Mouse (Mus musculus) embryonic facial prominence, embryonic 12.5 days (tissue): Measurements from ENCODE around the gene Cttnbp2nl. TPM values are rescaled to one million over a fixed set of nuclear protein-coding genes. Genes with fewer than 3 reads are reported as not detected.

ENCODE experiments used
- ATAC-seq: fragments of 200-750 bp; cut with Nextera tagmentation; 2 replicates; pipeline ENCODE4 v1.8.0; 2017; ENCODE audit not compliant: insufficient number of reproducible peaks, insufficient read depth, low FRiP score, low TSS enrichment
- H3K27ac ChIP-seq: fragments of 300-500 bp; sonication (generic); 2 replicates; pipeline ENCODE4 v1.5.1; 2016; ENCODE audit warnings: mild to moderate bottlenecking
- H3K27me3 ChIP-seq: fragments of 300-500 bp; sonication (generic); 2 replicates; pipeline ENCODE4 v1.6.1; 2016; ENCODE audit warnings: mild to moderate bottlenecking, moderate library complexity
- H3K36me3 ChIP-seq: fragments of 300-500 bp; sonication (generic); 2 replicates; pipeline ENCODE4 v1.6.1; 2016; ENCODE audit warnings: mild to moderate bottlenecking
- H3K4me1 ChIP-seq: fragments of 300-500 bp; sonication (generic); 2 replicates; pipeline ENCODE4 v1.6.1; 2016
- H3K4me2 ChIP-seq: fragments of 300-500 bp; sonication (generic); replicated peaks from 2 replicates; pipeline ENCODE4 v1.6.1; 2016; ENCODE audit warnings: mild to moderate bottlenecking, moderate library complexity
- H3K4me3 ChIP-seq: fragments of 300-500 bp; sonication (generic); 2 replicates; pipeline ENCODE4 v1.5.1; 2016; ENCODE audit warnings: mild to moderate bottlenecking
- H3K9ac ChIP-seq: fragments of 300-500 bp; sonication (generic); 2 replicates; pipeline ENCODE4 v1.6.1; 2016; ENCODE audit warnings: mild to moderate bottlenecking, moderate library complexity
- H3K9me3 ChIP-seq: fragments of 300-500 bp; sonication (generic); 2 replicates; pipeline ENCODE4 v1.6.1; 2016; ENCODE audit warnings: mild to moderate bottlenecking, moderate library complexity
- WGBS: fragments of 180-500 bp; shearing (Covaris S2); methylation state at CpG from one replicate; pipeline ENCODE4 v1.1.7; 2016; 5-methylcytosine and 5-hydroxymethylcytosine counted together
- polyA plus RNA-seq: library from polyadenylated mRNA; unstranded; fragments of >200 nt; fragmentation: Nextera tagmentation; extraction: Ambion mirVana; gene quantifications from 2 replicates; pipeline ENCODE4 v1.2.1, GENCODE M21; 2016

Cttnbp2nl gene
- polyA plus RNA-seq, 1 experiment from 2014 or later: 49.9 TPM

- Histone ChIP-seq H3K4me2 (peak overlapping the region; percentile 59), H3K27ac (no peak overlapping the region), H3K4me3 (peak overlapping the region; percentile 48), H3K9me3 (no peaks in the 10 kb centered on the region), H3K4me1 (peaks cover 33% of the 10 kb centered on the region), H3K27me3 (peaks cover 58% of the 10 kb centered on the region), H3K36me3 (no peaks in the 10 kb centered on the region), H3K9ac (peak overlapping the region; percentile 39; the same call in 1 of the 2 replicates)
- ATAC-seq: peak; percentile 49
- WGBS: under 1% methylated on average over 30 of the region's 31 CpGs
Observed at GRCm38 (mm10) chr3:104962141-104962611, 90.8 kb downstream of the Cttnbp2nl start.

DNA sequence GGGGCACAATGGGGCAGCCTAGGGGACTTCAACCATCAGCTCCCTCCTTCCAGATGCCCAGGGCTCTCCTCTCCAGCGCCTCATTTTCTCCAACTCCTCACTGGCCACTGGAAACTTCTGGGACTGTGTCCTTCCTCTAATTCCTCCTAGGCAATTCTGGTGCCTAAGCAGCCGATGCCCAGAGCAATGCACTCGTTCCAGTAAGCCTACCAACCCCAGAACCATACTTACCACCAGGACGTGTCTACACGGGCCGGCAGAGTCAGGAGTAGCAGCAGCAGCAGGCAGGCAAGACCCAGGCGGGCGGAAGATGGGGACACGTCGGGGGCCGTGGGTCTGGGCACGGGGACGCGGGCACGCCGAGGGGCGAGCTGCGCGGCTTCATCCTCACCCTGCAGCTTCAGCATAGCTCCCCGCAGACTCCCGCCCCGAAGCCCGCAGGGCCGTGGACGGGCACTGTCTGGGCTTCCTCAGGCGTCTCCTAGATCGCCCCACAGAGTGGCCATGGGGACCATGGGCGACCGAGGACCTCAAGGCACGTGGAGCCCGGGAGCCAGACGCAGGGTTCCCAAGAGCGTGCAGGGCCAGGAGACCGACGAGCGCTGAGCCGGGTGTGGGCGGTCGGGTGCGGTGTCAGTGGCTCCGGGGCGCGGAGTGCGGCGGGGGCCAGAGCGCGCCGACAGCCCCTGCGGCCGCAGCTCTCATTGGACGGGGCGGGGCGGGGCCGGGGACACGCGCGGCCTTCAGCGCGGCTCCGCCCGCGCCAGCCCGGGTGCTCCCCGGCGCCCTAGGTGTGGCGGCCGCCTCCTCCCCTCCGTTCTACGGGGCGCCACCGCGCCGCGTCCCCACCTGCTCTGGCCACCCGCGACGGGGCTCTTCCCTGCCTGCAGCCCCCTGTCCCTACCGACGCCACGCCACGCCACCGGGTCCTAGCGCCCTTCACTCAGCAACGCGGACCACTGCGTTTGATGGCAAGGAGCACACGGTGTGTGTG, 91.6 kb downstream of the Cttnbp2nl start, which contains the start of gene Wnt2b:
TSS of gene Wnt2b (minus strand) at position 856 of the 994 bp plus-strand sequence.
- ATAC-seq: peak; percentile 36
- H3K4me1 ChIP-seq: peaks cover 36% of the 10 kb centered on the region
- H3K9ac ChIP-seq: peak within 1 kb of the TSS; percentile 39
- H3K4me3 ChIP-seq: peak within 1 kb of the TSS; percentile 48
- no peak within 1 kb of the TSS for H3K27ac ChIP-seq
- no peaks in the 10 kb centered on the region for H3K9me3 ChIP-seq
- H3K36me3 ChIP-seq: no peaks in the 10 kb centered on the region
- peaks cover 58% of the 10 kb centered on the region for H3K27me3 ChIP-seq
- peak within 1 kb of the TSS; percentile 59 for H3K4me2 ChIP-seq
- WGBS: 1% methylated on average over 55 of the region's 87 CpGs

- Histone ChIP-seq H3K4me2 (peak overlapping the region; percentile 59), H3K9ac (peak overlapping the region; percentile 25; the same call in 1 of the 2 replicates), H3K9me3 (no peaks in the 10 kb centered on the region), H3K27me3 (peaks cover 53% of the 10 kb centered on the region), H3K4me1 (peaks cover 36% of the 10 kb centered on the region), H3K27ac (no peak overlapping the region), H3K36me3 (no peaks in the 10 kb centered on the region), H3K4me3 (peak overlapping the region; percentile 48)
- ATAC-seq: no peak
- WGBS: 6% methylated on average over 19 of the region's 19 CpGs
Observed at GRCm38 (mm10) chr3:104960026-104961000, 92.6 kb downstream of the Cttnbp2nl start.

GRCm38 (mm10) chr3:104956131-104956581, 96.8 kb downstream of the Cttnbp2nl start:
- Histone ChIP-seq H3K4me3 (no peak overlapping the region), H3K9me3 (no peaks in the 10 kb centered on the region), H3K9ac (no peak overlapping the region), H3K36me3 (peaks cover 13% of the 10 kb centered on the region), H3K4me2 (no peak overlapping the region), H3K4me1 (peaks cover 8% of the 10 kb centered on the region), H3K27me3 (peaks cover 24% of the 10 kb centered on the region), H3K27ac (no peak overlapping the region)
- ATAC-seq: no peak
- WGBS: 67% methylated on average over 6 of the region's 6 CpGs

GRCm38 (mm10) chr3:104954551-104954950, 98.4 kb downstream of the Cttnbp2nl start:
- Histone ChIP-seq H3K4me1 (peaks cover 4% of the 10 kb centered on the region; the same call in 1 of the 2 replicates), H3K27me3 (peaks cover 9% of the 10 kb centered on the region), H3K36me3 (peaks cover 23% of the 10 kb centered on the region), H3K9ac (no peak overlapping the region), H3K27ac (no peak overlapping the region), H3K4me2 (no peak overlapping the region), H3K4me3 (no peak overlapping the region), H3K9me3 (no peaks in the 10 kb centered on the region)
- ATAC-seq: no peak
- WGBS: 96% methylated on average over 15 of the region's 15 CpGs

- H3K9me3 ChIP-seq: no peaks in the 10 kb centered on the region
- 96% methylated on average over 3 of the region's 3 CpGs for WGBS
- no peak overlapping the region for H3K4me3 ChIP-seq
- ATAC-seq: no peak
- no peak overlapping the region for H3K4me2 ChIP-seq
- H3K36me3 ChIP-seq: peaks cover 23% of the 10 kb centered on the region
- H3K27me3 ChIP-seq: peaks cover 6% of the 10 kb centered on the region
- no peak overlapping the region for H3K27ac ChIP-seq
- H3K9ac ChIP-seq: no peak overlapping the region
- peaks cover 4% of the 10 kb centered on the region; the same call in 1 of the 2 replicates for H3K4me1 ChIP-seq
Observed at GRCm38 (mm10) chr3:104954137-104954536, 98.8 kb downstream of the Cttnbp2nl start.

DNA sequence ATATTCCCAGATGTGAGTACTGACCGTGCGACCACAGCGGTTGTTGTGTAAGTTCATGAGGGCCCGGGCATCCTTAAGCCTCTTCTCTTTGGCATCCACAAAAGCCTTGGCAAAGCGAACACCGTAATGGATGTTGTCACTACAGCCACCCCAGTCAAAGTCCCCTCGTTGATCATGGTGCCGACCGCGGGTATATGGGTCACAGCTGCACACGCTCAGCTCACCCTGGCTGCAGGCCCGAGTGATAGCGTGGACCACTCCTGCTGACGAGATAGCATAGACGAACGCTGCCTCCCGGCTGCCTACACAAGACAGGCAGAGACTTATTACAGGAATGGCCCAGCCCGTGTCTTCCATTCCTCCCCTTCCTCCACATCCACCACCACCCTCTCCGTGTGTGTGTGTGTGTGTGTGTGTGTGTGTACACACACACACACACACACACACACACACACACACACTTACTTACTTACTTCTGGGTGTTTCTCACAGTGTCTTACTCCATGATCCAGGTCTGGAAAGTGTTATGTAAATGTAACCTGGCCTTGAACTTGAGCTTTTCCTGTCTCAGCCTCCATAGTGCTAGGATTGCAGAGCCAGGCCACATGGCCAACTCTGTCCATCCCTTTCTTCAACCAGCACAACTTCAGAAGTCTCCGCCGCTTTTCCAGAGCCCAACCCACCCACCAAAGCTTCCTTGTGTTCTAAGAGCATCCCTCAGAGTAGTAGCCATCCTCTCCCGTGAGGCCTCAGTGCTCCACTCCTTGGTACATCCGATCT, 99.9 kb downstream of the Cttnbp2nl start:
- Histone ChIP-seq H3K9ac (no peak overlapping the region), H3K4me3 (no peak overlapping the region), H3K27me3 (no peaks in the 10 kb centered on the region), H3K4me2 (no peak overlapping the region), H3K27ac (no peak overlapping the region), H3K36me3 (peaks cover 25% of the 10 kb centered on the region), H3K9me3 (no peaks in the 10 kb centered on the region), H3K4me1 (peaks cover 4% of the 10 kb centered on the region; the same call in 1 of the 2 replicates)
- no peak for ATAC-seq
- 93% methylated on average over 23 of the region's 23 CpGs for WGBS

Other genes starting within 250 kb of the Cttnbp2nl start
- gene Mov10, start 234.6 kb downstream of the Cttnbp2nl start, polyA plus RNA-seq: 70.8 and 73.8 TPM in 2 replicates
- 39.4 and 40.4 TPM in 2 replicates for gene St7l, start 189.1 kb downstream of the Cttnbp2nl start, polyA plus RNA-seq
- gene Capza1, start 188.6 kb downstream of the Cttnbp2nl start, polyA plus RNA-seq: 188 and 190 TPM in 2 replicates
- 1.2 and 1.3 TPM in 2 replicates for gene Wnt2b, start 91.2 kb downstream of the Cttnbp2nl start, polyA plus RNA-seq
- not detected in 2 replicates for gene 4930564D02Rik, start 13.7 kb upstream of the Cttnbp2nl start, polyA plus RNA-seq